Mouse (Mus musculus) adrenal gland, adult 18-20 months (tissue): ENCODE results near the gene Armcx5. TPM values are rescaled to one million over a fixed set of nuclear protein-coding genes. Genes with fewer than 3 reads are reported as not detected.

Source experiments
- microRNA-seq, 2 experiments: library from miRNA; unstranded; fragments of <30 nt; microRNA quantifications; one replicate each; pipeline ENCODE4 v1.2.0; 2021; ENCODE audit warnings: borderline number of aligned reads in 2 of 2
- total RNA-seq, 2 experiments: library from RNA; stranded (reverse); gene quantifications; 1 replicate in 1 of 2; 2 replicates in 1 of 2; pipeline ENCODE4 v1.2.3; 2021

The Armcx5 gene
- total RNA-seq, 2 experiments from 2014 or later, result 7.1 to 20.0 TPM

Small RNAs within 50 kb of the gene (microRNA-seq; reads per million reads assigned to microRNA genes)
- gene Mir1970, result 0 reads per million in 2 experiments
- 0 reads per million in 2 experiments for gene Mir7646

Other genes starting within 250 kb of the Armcx5 start
- gene AV320801, start 248.1 kb upstream of the Armcx5 start, total RNA-seq, result not detected
- not detected for gene Nxf7, start 144.0 kb upstream of the Armcx5 start, total RNA-seq
- gene Prame, start 115.0 kb upstream of the Armcx5 start, total RNA-seq, result not detected
- not detected for gene Tcp11x2, start 48.9 kb upstream of the Armcx5 start, total RNA-seq
- not detected for gene Tmsb15a, start 17.5 kb upstream of the Armcx5 start, total RNA-seq
- 100 to 1,000 TPM in 1 of 2 experiments, 10 to 100 TPM in 1; 83.7 to 124 TPM for gene Gprasp1, start within 50 bp of the Armcx5 start, total RNA-seq
- gene Bhlhb9, start 54.9 kb downstream of the Armcx5 start, total RNA-seq, result 10 to 100 TPM; 13.9 to 14.9 TPM
- gene Gprasp2, start 96.3 kb downstream of the Armcx5 start, total RNA-seq, result 10 to 100 TPM; 37.6 to 41.5 TPM